Mouse (Mus musculus): Measurements from ENCODE around the gene Banp.

DNA sequence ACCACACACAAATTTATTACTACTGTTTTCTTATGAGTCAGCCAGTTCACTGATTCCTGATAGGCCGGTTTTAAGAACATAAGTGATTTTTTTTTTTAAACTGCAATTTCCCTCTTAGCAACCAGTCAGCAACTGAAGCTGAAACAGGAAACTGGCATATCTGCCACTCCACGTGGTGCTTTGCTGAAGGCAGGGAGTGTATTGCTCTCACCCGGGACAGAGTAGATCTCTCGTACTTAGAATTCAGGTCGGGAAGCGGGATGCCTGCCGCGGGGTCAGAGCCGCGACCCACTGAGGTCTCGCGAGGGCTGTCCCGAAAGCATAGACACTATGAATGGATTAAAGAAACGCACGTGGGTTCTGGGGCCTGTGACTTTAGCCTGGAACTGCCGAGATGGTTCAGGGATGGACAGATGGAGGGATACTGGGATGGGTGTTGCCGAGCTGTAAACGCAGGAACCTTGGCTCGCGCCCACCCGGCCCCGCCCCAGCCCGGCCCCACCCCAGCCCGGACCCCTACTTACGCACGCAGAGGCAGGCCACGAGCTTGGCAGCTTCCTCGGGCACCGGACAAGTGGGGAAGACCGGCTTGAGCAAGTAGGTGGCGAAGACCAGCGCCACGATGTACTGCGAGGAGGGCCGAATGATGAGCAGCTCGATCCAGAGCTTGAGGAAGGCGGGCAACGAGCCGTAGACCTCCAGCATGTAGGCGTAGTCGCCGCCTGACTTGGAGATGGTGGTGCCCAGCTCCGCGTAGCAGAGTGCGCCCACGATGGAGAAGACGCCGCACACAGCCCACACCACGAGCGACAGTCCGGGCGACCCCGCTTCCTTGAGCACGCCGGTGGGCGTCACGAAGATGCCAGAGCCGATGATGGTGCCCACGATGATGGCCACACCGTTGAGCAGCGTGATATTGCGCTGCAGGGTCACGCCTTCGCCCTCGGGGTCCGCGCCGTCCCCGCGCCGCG, 42.7 kb upstream of the Banp start:
- TF ChIP-seq ZC3H11A (IDR thresholded peaks at IDR 0.05; ENCODE audit: borderline replicate concordance, low read depth, low read length), result no peak
- peak; percentile 55; the same call in 1 of the 2 replicates for TF ChIP-seq CHD2 (IDR thresholded peaks at IDR 0.05; ENCODE audit: low read depth, low read length)
- TF ChIP-seq MAFK (IDR thresholded peaks at IDR 0.05; ENCODE audit: insufficient read depth, low read depth, low read length), result no peak
